Mouse (Mus musculus) CH12.LX (cell line): ENCODE measurements at regions not wholly inside any gene's neighbourhood (a gene's known extent, or its start where the extent isn't known, plus 50 kb on each side); places are given as distances from the start of the nearest gene placed in this dataset.
A peak's percentile ranks its signal among the peaks of the same experiment; 100 is the strongest.

Source experiments
- CHD1 ChIP-seq: IDR thresholded peaks from 2 replicates; pipeline ENCODE4 v1.6.1; 2012; ENCODE audit warnings: low read depth, low read length, improper control_type of control experiment, inconsistent platforms
- CTCF ChIP-seq, 2 experiments: IDR thresholded peaks in 1 of 2; conservative IDR thresholded peaks in 1 of 2; 2 replicates each; pipeline ENCODE4 v1.5.1; 2011 to 2012; ENCODE audit warnings: low read depth in 2 of 2, low read length in 2 of 2, improper control_type of control experiment in 1 of 2, inconsistent platforms in 1 of 2, mild to moderate bottlenecking in 1 of 2, moderate library complexity in 1 of 2
- JUN ChIP-seq: IDR thresholded peaks from 2 replicates; pipeline ENCODE4 v1.6.1; 2011; ENCODE audit warnings: low read depth, mild to moderate bottlenecking, low read length, improper control_type of control experiment, moderate library complexity; ENCODE audit not compliant: insufficient read depth
- KAT2A ChIP-seq: IDR thresholded peaks from 2 replicates; pipeline ENCODE4 v1.6.1; 2012; ENCODE audit warnings: low read length, improper control_type of control experiment, inconsistent platforms; ENCODE audit not compliant: insufficient replicate concordance
- POLR2A ChIP-seq: IDR thresholded peaks from 2 replicates; pipeline ENCODE4 v1.6.1; 2011; ENCODE audit warnings: low read depth, mild to moderate bottlenecking, improper control_type of control experiment, low read length
- RCOR1 ChIP-seq: conservative IDR thresholded peaks from 2 replicates; pipeline ENCODE4 v1.6.1; 2012; ENCODE audit warnings: low read depth, mild to moderate bottlenecking, inconsistent platforms, low read length, improper control_type of control experiment
- ZC3H11A ChIP-seq: IDR thresholded peaks from 2 replicates; pipeline ENCODE4 v1.6.1; 2012; ENCODE audit warnings: low read depth, mild to moderate bottlenecking, inconsistent platforms, low read length, improper control_type of control experiment

GRCm38 (mm10) chrX:21424797-21425196 lies 59.5 kb upstream of the Agtr2 start:
- TF ChIP-seq POLR2A (no peak), ZC3H11A (no peak), CTCF (conservative IDR thresholded peaks at IDR 0.05 in 1 of 2, IDR thresholded peaks at IDR 0.05 in 1 of 2; ENCODE audit: low read depth in 2 of 2, low read length in 2 of 2) (peak; percentile 19 to 60; a peak in 2 of 4 replicates), CHD1 (no peak), JUN (no peak), RCOR1 (no peak), KAT2A (no peak)
